Mouse (Mus musculus) liver, embryonic 14.5 days (tissue): ENCODE measurements around the gene Gm17387.

Experiments
- CTCF ChIP-seq: IDR thresholded peaks from 2 replicates; pipeline ENCODE4 v1.5.1; 2016; ENCODE audit warnings: antibody characterized with exemption, low read depth, control low read depth
- EP300 ChIP-seq: IDR thresholded peaks from 2 replicates; pipeline ENCODE4 v1.6.1; 2016; ENCODE audit warnings: antibody characterized with exemption, low read depth

GRCm38 (mm10) chr7:141003248-141004010 is 25.5 kb upstream of the Gm17387 start:
- no peak for TF ChIP-seq CTCF
- no peak for TF ChIP-seq EP300
